Mouse (Mus musculus) B cell, adult 2 months (primary cell): ENCODE measurements at regions not wholly inside any gene's neighbourhood (a gene's known extent, or its start where the extent isn't known, plus 50 kb on each side); places are given as distances from the start of the nearest gene placed in this dataset.
"Not testable (repeated sequence)": the region's sequence is repeated elsewhere in the genome, so short reads cannot be mapped to it uniquely, and the experiment has no call there.

Experiments used
- DNase-seq, 2 experiments: peaks; one replicate each; pipeline ENCODE4 v3.0.0; 2022

DNA sequence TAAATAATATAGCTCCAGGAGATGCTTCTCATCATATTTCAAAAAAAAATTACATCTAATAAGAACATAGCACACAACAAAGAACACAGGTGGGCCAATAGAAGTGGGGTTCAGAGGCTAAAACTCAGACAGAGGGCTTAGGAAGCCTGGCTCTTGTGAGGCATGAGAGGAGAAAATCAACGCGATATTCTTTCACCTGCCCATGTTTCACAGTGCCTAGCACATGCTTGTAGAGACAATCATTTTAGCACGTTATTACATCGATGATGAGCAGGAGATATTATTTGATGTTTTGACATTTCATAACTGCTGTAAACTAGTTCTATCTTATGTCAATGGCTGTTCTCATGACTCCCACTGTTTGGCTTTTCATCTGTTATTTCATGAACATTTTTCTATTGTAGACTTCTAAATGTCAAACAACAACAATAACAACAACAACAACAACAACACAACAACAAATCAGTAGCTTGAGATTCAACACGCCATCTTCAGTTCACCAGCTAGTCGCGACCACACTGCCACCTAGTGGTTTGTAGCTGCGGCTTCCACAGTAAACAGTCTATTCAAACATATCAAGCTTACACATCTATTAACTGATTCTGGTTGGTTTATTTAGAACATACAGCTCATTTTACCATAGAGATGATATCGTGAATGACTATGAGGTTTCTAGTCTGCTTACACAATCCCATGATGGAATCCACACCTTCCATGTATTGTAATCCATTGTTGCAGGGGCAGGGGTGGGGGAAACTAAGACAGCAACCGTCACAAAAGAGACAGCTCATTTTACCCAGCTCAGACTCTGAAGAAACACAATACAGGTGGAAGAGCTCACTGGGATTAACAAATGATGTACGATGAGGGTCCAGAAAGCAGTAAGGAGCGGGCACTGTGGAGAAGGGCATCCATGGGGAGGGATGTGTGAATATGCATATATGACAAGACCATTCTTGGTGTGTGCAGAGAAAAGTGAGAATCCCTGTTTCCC lies 60.5 kb upstream of the Tmem200a start:
- peak; percentile 5 to 11 for DNase-seq

DNA sequence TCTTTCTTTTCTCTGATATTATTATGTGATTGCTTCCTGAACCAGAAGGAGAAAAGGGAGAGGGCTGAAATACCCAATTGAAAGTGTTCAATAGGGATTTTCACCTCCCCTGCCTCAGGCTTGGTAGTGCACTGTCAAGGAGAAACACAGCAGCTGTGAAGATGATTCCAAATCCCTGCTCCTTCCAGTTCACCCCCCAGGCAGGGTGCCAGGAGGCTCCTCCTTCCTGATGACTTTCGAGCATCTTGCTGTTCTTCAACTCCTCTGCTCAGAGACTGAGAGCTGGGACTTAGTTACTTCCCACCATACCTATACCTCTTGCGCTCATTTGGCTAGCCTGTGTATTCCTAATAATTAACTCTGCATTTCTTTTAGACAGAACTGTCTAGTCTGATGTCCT lies 73.7 kb upstream of the Tmem200a start:
- no peak for DNase-seq

DNA sequence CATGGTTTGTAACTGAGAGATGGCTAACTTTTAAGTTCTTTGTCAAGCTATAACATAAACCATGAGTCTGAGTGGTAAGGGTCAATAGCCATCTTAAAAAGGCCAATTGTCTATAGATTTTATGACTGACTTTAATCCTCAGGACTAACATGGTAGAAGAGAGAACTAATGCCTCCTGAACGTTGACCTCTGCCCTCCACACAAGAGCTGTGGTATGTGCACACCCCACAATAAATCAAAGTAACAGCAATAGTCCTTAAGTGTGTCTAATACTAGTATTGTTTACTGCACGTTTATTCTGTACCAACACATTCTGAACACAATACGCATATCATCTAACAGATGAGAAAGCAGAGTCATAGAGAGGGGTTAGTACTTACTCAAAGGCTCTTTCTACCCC lies 70.7 kb upstream of the Samd3 start:
- no peak for DNase-seq

DNA sequence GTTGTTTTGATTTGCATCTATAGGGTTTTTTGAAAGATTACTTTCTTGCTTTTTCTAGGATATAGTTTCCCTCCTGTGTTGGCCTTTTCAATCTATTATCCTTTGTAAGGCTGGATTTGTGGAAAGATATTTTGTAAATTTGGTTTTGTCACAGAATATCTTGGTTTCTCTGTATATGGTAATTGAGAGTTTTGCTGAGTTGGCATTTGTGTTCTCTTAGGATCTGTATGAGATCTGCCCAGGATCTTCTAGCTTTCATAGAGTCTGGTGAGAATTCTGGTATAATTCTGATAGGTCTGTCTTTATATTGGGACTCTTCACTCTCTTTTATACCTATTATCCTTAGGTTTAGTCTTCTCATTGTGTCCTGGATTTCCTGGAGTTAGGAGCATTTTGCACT lies 68.4 kb upstream of the Samd3 start:
- not testable (repeated sequence) for DNase-seq

DNA sequence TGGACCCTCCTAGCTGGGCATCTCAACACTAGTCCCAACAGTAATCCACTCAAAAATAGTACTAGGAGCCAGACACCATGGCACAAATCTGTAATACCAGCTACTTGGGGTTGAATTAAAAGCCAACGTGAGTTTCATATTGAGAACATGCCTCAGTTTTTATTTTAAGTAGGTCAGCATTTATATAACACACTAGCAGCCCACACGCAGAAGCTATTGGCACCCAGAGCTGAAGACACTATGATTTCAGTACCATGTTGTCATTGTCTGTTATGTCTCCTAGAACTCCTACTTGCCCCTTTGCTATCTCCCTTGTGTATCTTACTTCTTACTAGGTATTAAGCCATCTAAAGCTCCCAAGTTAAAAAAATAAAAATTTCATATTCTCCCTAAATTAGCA lies 65.0 kb upstream of the Samd3 start:
- DNase-seq = no peak

DNA sequence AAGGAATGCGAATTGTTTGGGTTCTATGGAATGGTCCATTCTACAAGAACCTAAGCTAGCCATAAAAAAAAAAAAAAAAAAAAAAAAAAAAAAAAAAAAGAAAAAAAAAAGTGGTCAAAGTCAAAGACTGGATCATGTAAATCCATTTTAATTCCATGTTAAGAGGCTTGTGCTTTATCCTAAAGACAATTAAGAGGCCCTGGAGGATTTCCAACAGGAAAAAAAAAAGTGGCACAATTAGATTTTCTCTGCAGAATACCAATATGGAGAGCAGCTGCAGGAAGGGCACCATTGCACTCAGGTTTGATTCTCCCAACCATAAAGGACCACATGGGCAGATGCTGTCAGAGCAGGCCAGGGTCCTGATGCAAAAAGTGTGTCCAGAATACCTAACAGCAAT lies 51.9 kb upstream of the Samd3 start:
- DNase-seq = no peak

DNA sequence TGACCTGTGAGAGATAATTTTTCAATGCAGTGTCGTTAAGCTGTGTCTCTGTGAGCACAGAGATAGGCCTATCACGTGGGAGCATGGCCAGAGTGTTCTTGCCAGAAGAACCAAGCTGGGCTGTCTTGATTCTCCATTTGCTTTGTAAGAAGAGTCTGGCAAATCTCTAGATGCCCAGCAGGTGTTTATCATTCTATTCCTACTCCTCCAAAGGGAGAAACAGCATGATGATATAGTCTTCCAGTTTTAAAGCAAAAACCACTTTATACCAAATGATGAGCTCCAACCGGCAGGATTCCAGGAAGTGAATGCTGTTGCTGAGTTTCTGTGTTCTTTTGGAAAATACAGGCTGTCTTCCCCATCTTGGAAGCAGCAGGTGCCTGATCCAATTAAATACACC lies 51.2 kb upstream of the Samd3 start:
- no peak for DNase-seq
